Mouse (Mus musculus) ovary, adult 10 weeks (tissue): ENCODE measurements around the gene Btg1. TPM values are rescaled to one million over a fixed set of nuclear protein-coding genes. Genes with fewer than 3 reads are reported as not detected.

Experiments
- polyA plus RNA-seq: library from polyadenylated mRNA; stranded (reverse); fragments of 350-450 nt; fragmentation: Illumina TruSeq; extraction: RNeasy Lipid Tissue Mini Kit (QIAGEN cat#74804); gene quantifications from one replicate; pipeline ENCODE4 v1.2.3, GENCODE M21; 2014

The Btg1 gene
- polyA plus RNA-seq, result 116 TPM

DNA sequence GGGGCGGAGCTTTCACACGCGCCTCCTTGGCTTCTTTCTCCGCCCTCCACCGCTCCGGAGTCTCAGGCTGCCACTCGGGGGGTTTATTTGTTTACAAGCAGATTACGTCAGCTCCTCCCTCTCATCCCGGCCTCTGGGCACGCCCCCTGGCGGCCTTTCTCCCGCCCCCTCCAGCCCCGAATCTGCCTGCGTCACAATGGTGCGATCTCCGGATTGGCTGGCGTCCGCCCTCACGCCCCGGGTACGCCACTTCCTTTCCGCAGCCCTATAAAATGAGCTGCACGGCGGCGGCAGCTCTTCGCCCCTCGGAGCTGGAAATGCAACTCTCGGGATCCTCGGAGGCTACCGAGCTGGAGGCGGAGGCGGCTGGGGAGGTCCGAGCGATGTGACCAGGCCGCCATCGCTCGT, at the start of gene Btg1:
Gene Btg1, plus strand, starts transcription at position 298 of the 408 bp plus-strand sequence.

